Mouse (Mus musculus) lung, postnatal 25 days (tissue): ENCODE measurements around the gene Hbb-bh1.
"Not testable (repeated sequence)": the region's sequence is repeated elsewhere in the genome, so short reads cannot be mapped to it uniquely, and the experiment has no call there.

Experiments
- DNase-seq: peaks from one replicate; pipeline ENCODE4 v3.0.0; 2022; ENCODE audit warnings: low spot score

Hbb-bh1 gene

GRCm38 (mm10) chr7:103843034-103843433, at the start of gene Hbb-bh1:
TSS of gene Hbb-bh1 (minus strand) at chr7:103843164.
- no peak for DNase-seq

GRCm38 (mm10) chr7:103886152-103886551, 43.2 kb upstream of the Hbb-bh1 start, which contains the start of gene Olfr66:
TSS of gene Olfr66 (minus strand) at chr7:103886252.
- no peak for DNase-seq

- DNase-seq, result no peak
These were observed 34.1 kb upstream of the Hbb-bh1 start for GRCm38 (mm10) chr7:103877093-103877492.

DNA sequence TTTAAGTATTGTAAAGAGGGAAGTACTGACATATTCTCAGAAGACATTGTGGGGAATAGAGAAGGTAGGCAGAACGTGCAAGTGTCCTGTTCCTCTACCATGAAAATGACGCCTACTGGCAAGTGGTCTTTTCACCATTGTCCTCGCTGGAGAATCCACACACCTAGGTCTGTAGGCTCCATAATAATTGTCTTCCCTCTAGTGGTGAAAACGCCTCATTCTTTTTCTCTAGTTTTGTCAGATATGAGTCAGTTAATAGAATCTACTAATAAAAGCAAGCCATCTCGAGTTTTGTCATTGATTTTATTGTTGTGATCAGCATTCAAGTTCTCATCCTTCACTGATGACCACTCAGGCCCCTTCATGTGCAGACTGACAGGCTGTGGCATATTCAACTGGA, 31.5 kb upstream of the Hbb-bh1 start:
- DNase-seq, result no peak

DNA sequence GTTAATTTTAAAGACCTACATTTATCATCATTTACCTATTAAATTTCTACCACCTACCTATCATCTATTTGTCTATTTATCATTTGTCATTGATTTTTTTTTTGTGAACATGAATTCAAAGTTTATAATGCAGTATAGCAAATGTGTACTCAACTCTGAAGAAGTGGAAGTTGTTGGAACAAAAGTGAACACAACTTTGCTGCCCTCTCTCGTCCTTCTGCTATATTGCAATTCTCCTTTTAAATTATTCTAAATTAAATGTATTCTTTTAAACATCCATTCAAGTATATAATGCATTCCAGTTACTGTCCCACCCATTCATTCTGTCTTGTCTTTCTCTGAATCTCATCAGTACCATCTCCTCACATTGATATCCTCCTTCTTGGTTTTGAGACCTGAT, 30.1 kb upstream of the Hbb-bh1 start:
- DNase-seq, result no peak

- no peak for DNase-seq
These were observed 27.7 kb upstream of the Hbb-bh1 start for GRCm38 (mm10) chr7:103870667-103871066.

GRCm38 (mm10) chr7:103865716-103866115, 22.8 kb upstream of the Hbb-bh1 start:
- DNase-seq, result no peak

- DNase-seq, result no peak
These were observed 18.6 kb upstream of the Hbb-bh1 start for GRCm38 (mm10) chr7:103861531-103861930.

- DNase-seq, result no peak
These were observed 17.9 kb upstream of the Hbb-bh1 start for GRCm38 (mm10) chr7:103860855-103861254.

DNA sequence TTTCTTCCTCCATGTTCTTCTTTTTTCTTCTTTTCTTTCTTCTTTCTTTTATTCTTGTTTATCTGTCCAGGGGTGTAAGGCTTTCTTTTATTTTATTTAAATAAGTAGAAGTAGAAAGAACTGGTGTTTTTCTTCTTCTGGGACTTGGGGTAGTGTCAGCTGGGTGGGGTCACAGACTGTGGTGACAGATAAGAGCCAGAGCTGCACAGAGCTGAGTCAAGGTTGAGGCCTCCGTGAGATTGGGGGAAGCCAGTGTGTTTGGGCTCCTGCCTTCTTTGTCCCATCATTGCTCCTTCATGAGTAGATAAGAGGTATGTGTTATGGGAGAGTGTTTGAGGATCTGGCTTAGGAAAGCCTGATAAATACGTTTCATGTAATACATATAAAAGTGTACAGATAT, 16.1 kb upstream of the Hbb-bh1 start:
- DNase-seq, result no peak

DNA sequence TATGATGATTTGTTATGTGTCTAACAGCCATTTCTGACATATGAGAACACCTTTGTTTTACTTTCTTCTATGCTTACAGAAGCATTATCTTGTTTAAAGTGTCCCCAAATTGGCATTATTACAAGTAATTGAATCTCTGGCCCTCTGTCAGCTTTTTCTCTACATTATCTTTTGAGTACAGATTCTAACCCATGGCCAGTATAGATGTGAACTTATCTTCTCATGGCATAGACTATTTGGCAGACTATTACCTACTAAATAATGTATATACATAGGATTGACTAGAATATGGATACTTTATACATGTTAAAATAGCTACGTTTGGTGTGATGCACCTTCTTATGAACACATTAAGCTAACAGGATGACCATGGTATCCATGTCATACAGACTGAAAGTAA, 11.7 kb upstream of the Hbb-bh1 start:
- DNase-seq, result no peak

DNA sequence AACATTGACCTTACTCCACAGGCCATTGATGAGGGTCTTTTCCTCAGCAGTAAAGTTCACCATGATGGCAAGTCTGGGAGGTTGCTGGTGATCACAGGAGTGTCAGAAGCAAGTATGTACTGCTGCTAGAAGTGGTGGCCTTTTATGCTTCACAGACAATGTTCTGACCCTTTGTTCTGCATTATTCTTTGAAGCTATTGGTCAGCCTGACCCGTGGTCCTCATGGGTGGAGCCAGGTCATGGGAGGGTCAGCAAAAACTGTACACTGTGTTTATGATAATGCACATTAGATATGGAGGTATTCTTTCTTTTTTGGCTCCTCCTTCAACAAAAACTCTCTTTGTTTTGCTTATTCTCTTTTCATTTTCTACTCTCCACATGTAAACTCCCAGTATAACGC, 10.1 kb upstream of the Hbb-bh1 start, which contains the start of gene Hbb-y:
Hbb-y (minus strand) TSS at position 127 of the 400 bp plus-strand sequence.
- DNase-seq, result no peak

DNA sequence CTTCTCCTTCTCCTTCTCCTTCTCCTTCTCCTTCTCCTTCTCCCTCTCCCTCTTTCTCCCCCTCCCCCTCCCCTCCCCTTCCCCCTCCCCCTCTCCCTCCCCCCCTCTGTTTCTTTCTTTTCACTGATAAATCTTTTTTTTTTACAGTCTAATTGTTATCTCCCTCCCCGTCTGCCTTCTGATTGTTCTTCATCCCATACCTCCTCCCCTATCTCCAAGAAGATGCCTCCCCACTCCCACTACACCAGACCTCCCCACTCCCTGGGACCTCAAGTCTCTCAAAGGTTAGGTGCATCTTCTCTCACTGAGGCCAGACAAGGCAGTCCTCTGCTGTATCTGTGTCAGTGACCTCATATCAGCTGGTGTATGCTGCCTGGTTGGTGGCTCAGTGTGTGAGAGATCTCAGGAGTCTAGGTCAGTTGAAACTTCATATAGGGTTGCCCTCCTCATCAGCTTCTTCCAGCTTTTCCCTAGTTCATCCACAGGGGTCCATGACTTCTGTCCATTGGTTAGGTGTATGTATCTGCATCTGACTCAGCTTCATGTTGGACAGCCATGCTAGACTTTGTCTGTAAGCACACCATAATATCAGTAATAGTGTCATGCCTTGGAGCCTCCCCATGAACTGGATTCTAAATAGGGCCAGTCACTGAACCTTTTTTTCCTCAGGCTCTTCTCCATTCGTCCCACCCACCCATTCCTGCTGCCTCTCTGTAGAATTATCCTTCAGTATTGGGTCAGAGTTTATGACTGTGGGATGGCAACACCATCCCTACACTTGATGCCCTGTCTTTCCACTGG, 1.8 kb upstream of the Hbb-bh1 start:
- DNase-seq, result no peak

DNA sequence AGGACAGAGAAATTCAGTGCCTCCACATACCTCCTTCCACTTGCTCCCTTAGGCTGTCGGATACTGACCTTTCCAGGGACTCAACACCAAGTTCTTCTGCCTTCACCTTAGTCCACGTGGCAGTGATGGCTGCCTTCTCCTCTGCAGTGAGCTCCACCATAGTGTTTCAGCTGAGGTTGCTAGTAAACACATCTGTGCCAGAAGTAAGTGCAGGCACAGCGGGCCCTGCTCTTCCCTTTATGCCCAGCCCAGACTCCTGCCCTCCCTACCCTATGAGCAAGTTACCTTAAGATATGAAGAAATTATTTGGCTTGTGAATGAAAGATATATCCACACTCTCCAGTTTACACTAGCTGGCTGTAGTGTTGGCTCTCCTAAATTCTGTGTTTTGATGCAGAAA, 2.7 kb downstream of the Hbb-bh1 start, which contains the start of gene Hbb-bh2:
Hbb-bh2 (minus strand) TSS at position 253 of the 400 bp plus-strand sequence.
- DNase-seq, result no peak

- no peak for DNase-seq
These were observed 15.2 kb downstream of the Hbb-bh1 start, which contains the start of gene Hbb-bs for GRCm38 (mm10) chr7:103827808-103828207. TSS of gene Hbb-bs (minus strand) at chr7:103828096.

GRCm38 (mm10) chr7:103827139-103827538, 15.8 kb downstream of the Hbb-bh1 start:
- DNase-seq, result not testable (repeated sequence)

DNA sequence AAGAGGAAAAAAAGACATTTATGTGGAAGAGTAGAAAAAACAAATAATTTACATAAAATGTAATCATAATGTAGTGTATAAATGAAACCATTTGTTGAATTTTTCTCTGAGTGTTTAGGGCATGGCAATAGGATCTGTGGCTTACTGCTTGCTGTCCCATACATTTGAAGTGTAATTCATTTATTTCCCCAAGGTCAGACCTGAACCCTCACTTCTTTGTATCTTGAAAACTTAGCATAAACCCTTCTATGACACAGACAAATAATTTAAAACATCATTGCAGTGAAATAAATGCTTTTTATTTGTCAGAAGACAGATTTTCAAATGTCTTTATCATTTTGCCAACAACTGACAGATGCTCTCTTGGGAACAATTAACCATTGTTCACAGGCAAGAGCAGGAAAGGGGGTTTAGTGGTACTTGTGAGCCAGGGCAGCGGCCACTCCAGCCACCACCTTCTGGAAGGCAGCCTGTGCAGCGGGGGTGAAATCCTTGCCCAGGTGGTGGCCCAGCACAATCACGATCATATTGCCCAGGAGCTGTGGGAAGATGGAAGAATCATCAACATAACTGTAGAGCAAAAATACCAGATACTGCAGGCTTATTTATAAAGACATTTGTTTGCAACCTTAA, 16.6 kb downstream of the Hbb-bh1 start:
- DNase-seq, result no peak

DNA sequence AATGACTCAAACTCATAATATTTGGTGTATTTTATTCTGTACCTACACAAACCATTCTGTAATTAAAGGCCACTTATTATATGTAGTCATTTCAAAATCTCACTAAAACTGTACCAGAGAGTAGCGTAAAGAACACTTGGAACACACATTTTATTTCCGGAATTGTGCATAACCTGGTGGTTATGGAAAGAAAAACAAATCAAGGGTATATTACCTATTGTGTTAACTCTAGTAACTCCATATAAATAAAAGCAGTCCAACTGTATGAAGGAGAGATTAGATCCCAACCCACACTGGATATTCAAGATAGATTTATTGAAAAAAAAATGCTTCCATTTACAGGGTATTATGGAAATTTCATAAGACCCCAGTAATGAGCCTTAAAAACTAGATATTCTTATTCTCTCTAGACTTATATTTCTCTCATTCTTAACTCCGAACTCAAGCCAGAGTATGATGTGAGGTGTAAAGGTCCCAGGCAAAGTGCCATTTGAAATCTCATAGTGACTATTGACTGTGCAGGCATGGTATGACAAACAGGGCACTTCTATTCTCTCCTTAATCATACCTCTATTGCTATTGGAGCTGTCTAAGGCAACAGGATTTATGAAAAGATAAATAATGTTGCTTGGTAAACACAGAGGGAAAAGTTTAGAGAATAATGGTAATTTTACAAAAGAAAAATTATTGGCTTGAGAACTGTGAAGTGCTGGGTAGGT, 17.3 kb downstream of the Hbb-bh1 start:
- no peak for DNase-seq

DNA sequence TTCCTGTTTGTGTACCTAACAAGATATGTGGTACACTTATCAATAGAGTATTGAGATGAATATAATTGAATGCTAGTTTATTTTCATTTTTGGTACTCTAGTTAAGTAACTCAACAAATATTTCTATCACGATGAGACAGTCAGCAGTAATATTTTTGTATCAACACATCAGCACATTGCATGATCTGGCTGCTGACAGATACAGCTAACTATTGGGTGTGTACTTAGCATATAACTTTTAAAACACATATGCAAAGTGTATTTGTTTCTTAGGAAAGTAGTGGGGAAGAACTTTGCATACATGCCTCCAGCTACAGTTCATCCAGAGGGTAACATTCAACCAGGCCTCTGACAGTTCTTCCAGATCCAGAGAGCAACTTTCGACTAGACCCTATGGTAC, 18.4 kb downstream of the Hbb-bh1 start:
- DNase-seq, result no peak

DNA sequence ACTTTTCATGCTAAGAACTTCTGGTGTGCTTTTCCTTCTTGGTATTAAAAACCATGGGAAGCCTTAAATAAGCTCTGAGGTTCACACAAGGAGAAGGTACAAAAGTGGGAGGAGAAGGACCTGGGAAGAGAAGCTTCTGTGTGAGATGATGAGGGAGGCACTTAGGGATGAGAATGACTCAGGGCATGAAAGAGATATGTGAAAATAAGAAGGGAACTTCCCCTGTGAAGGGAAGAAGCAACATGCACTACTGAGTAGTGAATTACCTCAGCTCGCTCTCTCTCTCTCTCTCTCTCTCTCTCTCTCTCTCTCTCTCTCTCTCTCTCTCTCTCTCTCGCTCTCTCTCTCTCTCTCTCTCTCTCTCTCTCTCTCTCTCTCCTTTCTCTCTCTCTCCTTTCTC, 27.9 kb downstream of the Hbb-bh1 start:
- not testable (repeated sequence) for DNase-seq

DNA sequence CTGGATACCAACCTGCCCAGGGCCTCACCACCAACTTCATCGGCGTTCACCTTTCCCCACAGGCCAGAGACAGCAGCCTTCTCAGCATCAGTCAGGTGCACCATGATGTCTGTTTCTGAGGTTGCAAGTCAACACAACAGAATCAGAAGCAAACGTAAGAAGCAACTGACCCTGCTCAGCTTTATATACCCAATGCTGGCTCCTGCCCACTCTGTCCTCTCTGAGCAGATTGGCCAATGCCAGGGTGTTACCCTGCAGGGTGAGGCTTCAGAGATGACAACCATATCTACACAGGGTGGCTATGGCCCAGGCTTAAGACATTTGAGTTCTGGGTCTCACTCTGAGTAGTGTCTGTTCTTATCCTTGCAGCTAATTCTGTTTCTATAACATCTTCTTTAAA, 29.2 kb downstream of the Hbb-bh1 start, which contains the start of gene Hbb-bt:
Hbb-bt (minus strand) TSS at position 231 of the 400 bp plus-strand sequence.
- DNase-seq, result no peak

GRCm38 (mm10) chr7:103813152-103813551, 29.8 kb downstream of the Hbb-bh1 start:
- DNase-seq, result not testable (repeated sequence)
